Mouse (Mus musculus) mouse embryonic stem cell (cell line): ENCODE data around the gene Ppp4r1.

ENCODE experiments used
- in situ Hi-C, 2 experiments: fragments of 300-500 bp; cut with MboI; formaldehyde crosslinking; loops; 1 replicate in 1 of 2; 3 replicates in 1 of 2; pipeline ENCODE4 v1.14.3; 2019 to 2020; ENCODE audit warnings: low sequenced_read_pairs in 2 of 2, low pct_unique_long_range_greater_than_20kb in 1 of 2, mixed read lengths in 1 of 2; ENCODE audit not compliant: unreplicated experiment in 1 of 2

Gene Ppp4r1

DNA sequence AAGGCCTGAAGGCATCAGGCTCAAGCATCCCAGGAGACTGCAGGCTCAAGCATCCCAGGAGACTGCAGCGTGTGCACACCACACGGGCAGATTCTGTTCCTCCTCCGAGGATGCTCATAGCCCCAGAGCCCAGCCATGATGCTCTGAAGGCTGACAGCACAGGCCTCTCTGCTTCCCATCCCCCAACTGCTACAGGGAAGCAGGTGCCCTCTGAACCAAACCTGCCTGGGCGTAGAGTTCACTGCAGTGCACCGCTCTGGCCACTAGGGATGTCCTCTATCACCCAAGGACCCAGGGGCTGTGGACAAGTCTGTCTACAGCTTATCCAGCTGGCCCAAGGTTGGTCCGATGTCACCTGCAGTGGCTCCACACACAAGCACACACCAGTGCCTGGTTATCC is 90.3 kb downstream of the Ppp4r1 start:
- in situ Hi-C loops: no loop called here

DNA sequence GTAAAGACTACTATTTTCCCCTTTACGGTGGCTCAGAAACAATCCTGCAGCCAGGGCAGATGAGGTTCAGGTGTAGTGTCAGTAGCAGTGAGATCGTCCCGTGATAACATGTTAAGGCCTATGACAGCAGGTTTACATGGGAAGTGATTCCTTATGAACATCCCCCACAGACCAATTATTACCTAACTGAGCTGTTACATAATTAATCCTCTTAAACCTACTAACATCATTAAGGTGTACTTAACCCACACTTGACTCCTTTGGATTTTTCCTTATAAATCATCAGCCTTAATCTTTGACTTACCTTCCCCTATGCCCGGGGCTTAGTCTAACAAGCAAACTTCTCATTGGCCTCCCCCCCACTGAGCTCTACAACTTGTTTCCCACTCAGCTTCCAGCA is 90.8 kb downstream of the Ppp4r1 start:
- in situ Hi-C loops: no loop called here

DNA sequence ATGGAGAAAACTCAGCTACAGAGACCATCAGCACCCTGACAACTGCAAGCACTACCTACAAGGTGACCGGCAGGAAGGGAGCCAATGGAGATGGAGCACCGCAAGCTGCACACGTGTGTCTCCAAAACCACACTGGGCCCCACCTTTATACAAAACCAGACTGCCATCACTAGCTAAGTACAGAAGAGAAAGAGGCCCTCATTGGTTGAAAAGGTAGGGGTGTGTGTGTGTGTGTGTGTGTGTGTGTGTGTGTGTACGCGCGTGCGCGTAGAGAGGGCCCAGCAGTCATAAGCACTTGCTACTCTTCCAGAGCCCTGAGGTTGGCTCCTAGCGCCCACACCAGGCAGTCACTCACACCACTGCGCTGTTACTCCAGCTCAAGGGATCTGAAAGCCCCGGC is 91.5 kb downstream of the Ppp4r1 start:
- in situ Hi-C loops: no loop called here

DNA sequence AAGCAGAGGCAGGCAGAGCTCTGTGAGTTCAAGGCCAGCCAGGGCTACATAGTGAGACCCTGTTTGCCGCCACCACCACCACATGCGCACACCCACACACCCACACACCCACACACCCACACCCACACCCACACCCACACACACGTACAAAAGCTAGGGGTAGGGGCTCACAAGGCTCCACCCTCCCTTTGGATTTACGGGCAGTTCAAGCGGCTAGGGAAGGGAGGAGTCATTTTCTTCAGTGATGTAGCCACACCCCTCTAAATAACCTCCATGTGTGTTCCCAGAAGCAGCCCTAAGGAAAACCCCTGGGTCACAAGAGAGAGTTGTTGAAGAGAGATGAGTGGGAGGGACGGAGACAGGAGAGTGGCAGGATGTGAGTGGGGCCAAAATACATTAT is 94.7 kb downstream of the Ppp4r1 start:
- in situ Hi-C loops: no loop called here

DNA sequence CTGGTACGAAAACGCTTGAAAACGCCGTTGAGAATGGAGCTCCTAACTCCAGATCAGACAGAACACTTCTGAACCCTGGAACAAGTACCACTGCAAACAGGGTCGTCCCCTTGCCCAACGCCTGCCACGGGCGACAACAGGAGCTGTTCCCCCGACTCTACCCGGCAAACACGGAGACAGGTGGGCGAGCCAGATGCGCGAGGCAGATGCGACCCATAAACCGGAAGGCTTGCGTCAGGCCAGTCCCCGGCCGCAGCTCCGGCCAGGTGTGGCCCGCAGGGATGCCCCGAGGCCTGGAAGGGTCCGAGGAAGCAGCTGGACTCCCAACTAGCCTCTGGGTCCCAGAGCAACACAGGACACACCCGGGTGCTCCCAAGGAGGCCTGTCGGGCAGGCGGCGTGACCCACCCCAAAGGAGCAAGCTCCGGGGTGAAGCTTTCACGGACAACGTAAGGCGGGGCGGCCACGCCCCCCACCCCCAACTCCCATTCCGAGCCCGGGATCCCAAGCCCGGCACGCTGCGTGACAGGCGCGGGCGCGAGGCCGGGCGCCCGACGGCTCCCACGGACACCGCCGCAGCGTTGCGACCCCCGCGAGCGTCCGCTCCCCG is 101.8 kb downstream of the Ppp4r1 start:
- in situ Hi-C loops: no loop called here

DNA sequence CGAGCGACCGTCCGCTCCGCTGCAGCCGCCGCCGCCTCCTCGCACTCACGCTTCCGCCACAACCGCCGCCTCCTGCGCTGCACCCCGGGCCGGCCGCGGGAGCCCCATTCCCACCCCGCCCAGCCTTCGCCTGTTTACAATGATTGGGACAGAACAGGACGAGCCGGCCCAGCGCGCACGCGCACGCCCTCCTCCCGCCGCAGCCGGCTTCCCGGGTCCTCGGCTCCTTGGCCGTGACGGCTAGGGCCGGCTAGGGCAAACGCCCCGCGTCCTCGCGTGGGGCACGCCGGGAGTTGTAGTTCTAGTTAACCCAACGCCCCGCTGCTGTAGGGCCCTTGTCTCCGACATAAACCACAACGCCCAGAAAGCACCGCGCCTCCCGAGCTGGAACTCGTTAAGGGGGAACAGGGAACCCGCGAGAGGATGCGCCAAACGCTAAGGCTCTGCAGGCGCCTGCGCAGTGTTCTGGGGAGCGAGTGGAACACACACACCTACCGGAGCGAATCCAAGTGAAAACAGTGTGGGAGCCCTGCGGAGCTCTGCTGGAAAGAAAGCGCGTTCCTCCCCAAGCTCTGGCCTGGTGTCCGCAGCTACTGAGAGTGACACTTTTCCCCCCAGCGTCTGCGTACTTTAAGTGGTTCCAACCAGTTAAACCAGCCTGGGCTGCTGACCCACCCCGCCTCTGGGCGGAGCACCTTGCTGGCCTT is 102.5 kb downstream of the Ppp4r1 start:
- in situ Hi-C loops: no loop called here

DNA sequence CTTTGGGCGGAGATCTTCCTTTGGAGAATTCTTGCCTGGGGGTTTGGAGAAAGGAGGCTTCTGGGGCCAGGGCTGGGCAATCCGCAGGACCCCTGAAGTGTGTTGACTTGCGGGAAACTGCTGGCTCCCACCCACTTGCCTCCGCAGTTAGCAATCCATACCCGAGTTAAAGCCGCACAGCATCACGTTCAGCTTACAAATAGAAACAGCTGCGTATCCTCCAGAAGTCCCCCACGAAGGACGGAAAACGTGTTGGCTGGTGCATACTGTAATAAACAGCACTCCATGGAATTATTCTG is 103.0 kb downstream of the Ppp4r1 start:
- in situ Hi-C loops: no loop called here

DNA sequence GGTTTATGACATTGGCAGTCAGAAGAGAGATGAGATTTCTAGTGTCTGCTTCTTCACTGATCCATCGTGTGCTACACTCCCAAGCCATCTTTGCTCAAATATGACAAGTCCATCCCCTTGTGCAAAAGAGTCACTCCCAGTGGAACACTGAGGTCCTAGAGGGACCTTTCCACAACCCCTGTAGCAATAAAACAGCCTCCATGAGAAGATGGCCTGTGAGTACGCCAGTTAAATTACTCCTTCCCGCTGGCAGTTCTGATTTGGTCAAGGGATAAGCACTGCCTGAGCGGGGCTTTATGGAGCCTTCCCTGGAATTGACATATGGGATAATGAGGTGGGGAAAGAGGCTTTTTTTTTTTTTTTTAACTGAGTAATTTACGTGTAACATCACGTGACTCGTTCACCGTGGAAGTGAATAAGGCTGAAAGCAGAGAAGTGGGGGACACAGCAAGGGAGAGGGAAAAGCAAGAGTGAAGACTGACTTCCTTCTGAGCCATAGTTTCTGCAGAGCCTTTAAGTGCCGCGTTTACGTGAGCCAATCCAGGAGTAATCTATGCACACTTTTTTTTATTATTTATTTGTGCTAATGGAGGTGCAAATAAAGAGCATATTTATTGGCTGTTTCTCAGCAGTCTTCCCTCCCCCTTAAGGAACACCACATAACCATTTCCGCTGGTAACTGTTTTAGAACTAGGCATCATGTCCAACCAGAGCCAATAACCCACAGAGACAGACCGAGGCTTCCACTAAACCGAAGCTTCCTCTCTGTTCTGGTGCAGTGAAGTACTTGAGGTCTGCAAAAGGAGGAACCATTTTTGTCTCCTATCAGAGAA is 103.5 kb downstream of the Ppp4r1 start, which contains the start of gene Ralbp1:
Gene Ralbp1 (minus strand): TSS at position 102 of the 833 bp plus-strand sequence.
- in situ Hi-C loops: no loop called here

DNA sequence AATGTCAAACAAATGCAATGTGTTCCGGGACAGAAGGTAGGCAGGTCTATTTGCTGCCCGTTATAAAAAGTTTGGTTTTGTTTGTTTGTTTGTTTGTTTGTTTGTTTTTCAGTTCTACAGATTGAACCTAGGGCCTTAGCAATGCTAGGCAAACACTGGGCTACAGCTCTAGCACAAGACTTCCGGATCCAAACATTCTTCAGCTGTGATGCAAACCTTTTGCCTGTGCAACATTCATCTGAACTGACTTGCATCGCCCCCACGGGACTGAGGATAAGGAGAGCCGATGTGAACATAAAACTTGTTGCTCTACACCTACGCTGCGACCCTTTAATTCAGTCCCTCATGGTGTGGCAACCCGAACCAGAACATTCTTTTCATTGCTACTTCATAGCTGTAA is 104.2 kb downstream of the Ppp4r1 start:
- in situ Hi-C loops: no loop called here

DNA sequence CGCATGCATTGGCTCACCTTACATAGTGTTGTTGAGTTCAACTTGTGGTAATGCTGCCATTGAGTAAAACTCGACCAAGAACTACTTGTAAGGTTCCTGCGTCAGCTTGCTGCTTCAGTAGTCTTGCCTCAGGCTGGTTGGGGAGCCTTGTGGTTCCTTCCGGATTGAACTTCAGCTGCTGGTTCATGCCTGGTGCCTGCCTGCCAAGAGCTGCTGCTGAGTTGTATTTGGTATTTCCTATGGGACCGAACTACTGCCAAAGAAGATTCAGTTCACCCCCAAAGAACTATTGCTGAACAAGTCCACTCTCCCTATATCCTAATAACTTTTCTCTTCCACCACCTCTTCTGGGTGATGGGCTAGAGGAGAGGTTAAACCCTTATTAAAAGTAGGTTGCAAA is 107.1 kb downstream of the Ppp4r1 start:
- in situ Hi-C loops: no loop called here
